Mouse (Mus musculus) lung, postnatal 4 days (tissue): ENCODE measurements around the gene Cldn34d.

Experiments
- DNase-seq, 2 experiments: peaks; one replicate each; pipeline ENCODE4 v3.0.0; 2021

The Cldn34d gene

DNA sequence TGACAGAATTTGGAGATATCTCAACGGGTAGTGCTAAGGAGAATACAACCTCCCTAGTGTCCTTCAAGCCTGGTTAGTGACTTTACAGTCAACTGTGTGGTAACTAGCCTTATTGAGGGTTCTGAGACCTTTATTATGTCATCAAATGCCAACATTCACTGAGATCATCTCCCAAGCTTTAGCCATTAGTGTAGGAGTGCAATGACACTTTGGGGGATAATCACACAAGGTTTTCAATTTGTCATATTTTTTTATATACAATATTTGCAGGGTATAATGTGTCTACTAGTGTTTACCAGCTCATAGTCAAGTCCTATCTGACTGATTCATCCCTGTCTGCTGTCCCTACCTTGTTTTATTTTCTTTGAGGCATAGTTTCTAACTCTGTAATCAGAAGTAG, at the start of gene Cldn34d:
Cldn34d (minus strand) TSS at position 101 of the 400 bp plus-strand sequence.
- no peak for DNase-seq

GRCm38 (mm10) chrX:76598459-76599206, 4.1 kb downstream of the Cldn34d start:
- peak in 1 of 2 experiments; percentile 31 for DNase-seq
